ENCODE assay signal across 22 mouse cellular contexts in the genomic region with DNA sequence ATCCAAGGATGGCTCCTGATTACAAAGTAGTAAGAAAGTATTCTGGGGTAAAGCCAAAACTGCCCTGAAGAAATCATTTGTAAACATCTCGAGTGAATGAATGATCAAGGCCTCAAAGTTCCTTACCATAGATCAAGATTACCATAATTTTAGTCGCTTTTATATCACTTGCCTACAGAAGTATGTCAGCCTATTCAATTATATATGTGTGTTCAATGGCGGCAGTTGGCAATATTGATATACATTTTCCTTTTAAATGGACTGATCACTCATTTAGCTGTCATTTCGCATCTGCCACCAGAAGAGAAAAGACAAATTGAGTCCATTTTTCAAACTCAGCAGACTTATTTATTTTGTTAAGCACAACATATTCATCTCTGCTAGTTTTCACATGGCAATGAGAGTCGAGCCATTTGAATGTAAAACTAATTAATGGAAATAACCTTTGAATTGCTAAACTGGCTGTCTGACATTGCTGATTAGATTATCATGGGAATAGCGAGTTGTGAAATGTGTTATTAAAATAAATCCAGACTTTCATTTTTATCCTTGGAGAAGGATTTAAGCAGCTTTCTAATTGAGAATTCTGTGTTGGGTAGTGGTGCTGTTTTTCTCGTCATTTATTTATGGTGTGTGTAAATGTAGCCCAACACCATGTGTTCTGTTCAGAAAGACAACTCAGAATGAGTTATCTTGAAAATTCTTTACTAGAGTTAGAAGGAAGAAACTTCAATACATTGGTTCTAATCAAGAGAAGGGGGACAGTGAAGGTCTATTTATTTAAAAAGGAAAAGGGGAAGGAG.
"Had no signal": no experiment of that assay in that cellular context is flagged by ENCODE, and none has a peak within 500 bp of the region (broad histone marks: within the 10 kb centered on the region; RNA-seq: fewer than 3 reads in every experiment).

No protein-coding gene starts in this region.

- H3K4me1 ChIP-seq: kidney, embryonic 15.5 days; limb, embryonic 12.5 days; limb, embryonic 15.5 days; liver, embryonic 12.5 days; liver, embryonic 15.5 days; lung, embryonic 15.5 days; megakaryocyte, embryonic 14.5 days; midbrain, embryonic 10.5 days; midbrain, embryonic 13.5 days; neural tube, embryonic 12.5 days; neural tube, embryonic 15.5 days had no signal

- H3K27ac ChIP-seq: kidney, embryonic 15.5 days; left cerebral cortex, adult 2 months; limb, embryonic 12.5 days; limb, embryonic 15.5 days; liver, embryonic 12.5 days; liver, embryonic 15.5 days; lung, embryonic 15.5 days; midbrain, embryonic 10.5 days; midbrain, embryonic 13.5 days; neural tube, embryonic 12.5 days; neural tube, embryonic 15.5 days had no signal

- H3K9me3 ChIP-seq: kidney, embryonic 15.5 days; limb, embryonic 12.5 days; limb, embryonic 15.5 days; liver, embryonic 12.5 days; liver, embryonic 15.5 days; lung, embryonic 15.5 days; megakaryocyte, embryonic 14.5 days; midbrain, embryonic 10.5 days; midbrain, embryonic 13.5 days; neural tube, embryonic 12.5 days; neural tube, embryonic 15.5 days had no signal

- H3K27me3 ChIP-seq: kidney, embryonic 15.5 days; limb, embryonic 12.5 days; limb, embryonic 15.5 days; liver, embryonic 12.5 days; liver, embryonic 15.5 days; lung, embryonic 15.5 days; megakaryocyte, embryonic 14.5 days; midbrain, embryonic 13.5 days; neural tube, embryonic 12.5 days; neural tube, embryonic 15.5 days had no signal

- H3K9ac ChIP-seq: kidney, embryonic 15.5 days; limb, embryonic 12.5 days; limb, embryonic 15.5 days; liver, embryonic 12.5 days; liver, embryonic 15.5 days; lung, embryonic 15.5 days; midbrain, embryonic 13.5 days; neural tube, embryonic 12.5 days; neural tube, embryonic 15.5 days had no signal

- H3K4me2 ChIP-seq: kidney, embryonic 15.5 days; limb, embryonic 12.5 days; limb, embryonic 15.5 days; liver, embryonic 12.5 days; liver, embryonic 15.5 days; lung, embryonic 15.5 days; midbrain, embryonic 13.5 days; neural tube, embryonic 12.5 days; neural tube, embryonic 15.5 days had no signal

- ATAC-seq: liver, embryonic 12.5 days; midbrain, embryonic 13.5 days had no signal

- H3K4me3 ChIP-seq: kidney, embryonic 15.5 days; left cerebral cortex, adult 2 months; limb, embryonic 12.5 days; limb, embryonic 15.5 days; liver, embryonic 12.5 days; liver, embryonic 15.5 days; lung, embryonic 15.5 days; megakaryocyte, embryonic 14.5 days; midbrain, embryonic 10.5 days; midbrain, embryonic 13.5 days; neural tube, embryonic 12.5 days; neural tube, embryonic 15.5 days had no signal

- DNase-seq: kidney, adult 8-10 months; kidney, postnatal 10 days; kidney, postnatal 36 days; layer of hippocampus, postnatal 36 days; left cerebral cortex, postnatal 4 days; lung, adult 18-20 months; lung, postnatal 10 days; lung, postnatal 36 days; right cerebral cortex, postnatal 25 days; thymus, postnatal 25 days had no signal

- H3K36me3 ChIP-seq: kidney, embryonic 15.5 days; limb, embryonic 12.5 days; limb, embryonic 15.5 days; liver, embryonic 12.5 days; liver, embryonic 15.5 days; lung, embryonic 15.5 days; midbrain, embryonic 10.5 days; midbrain, embryonic 13.5 days; neural tube, embryonic 12.5 days; neural tube, embryonic 15.5 days had no signal
